Mouse (Mus musculus): ENCODE data around the gene Sox11.

DNA sequence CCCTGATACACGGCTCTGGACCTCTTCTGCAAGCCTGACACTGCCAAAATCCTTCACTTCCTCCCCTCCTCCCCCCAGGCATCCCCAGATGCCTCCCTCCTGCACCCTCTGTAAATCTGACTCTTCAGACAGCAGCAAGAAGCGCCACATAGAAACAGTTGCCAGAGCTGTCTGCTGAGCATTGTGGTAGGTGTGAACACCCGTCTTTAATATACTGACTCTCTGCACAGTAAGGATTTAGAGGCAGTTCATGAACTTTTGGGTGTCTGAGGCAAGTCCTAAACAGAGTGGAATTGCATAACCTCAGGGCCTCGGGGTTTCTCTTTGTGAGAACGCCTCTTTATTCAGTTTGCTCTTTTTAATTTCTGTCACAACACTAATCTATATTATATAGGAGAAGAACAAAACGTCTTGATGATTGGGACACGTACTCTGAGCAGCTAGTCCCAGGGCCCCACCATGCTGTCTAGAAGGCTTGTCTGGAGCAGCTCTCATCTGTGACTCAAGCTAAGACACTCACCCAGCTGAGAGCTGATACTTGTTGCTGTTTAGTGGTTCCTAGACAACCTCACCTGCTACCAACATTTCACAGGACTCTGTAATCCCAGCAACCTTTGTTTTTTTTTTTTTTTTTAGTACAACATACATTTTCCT is 49.4 kb upstream of the Sox11 start:
- TF ChIP-seq CTCF (IDR thresholded peaks at IDR 0.05; ENCODE audit: borderline replicate concordance, insufficient read depth, low read length), result no peak
- no peak for TF ChIP-seq POLR2A (IDR thresholded peaks at IDR 0.05; ENCODE audit: low read depth, low read length)

Data from embryonic fibroblast, embryonic 13.5 days (primary cell).